Mouse (Mus musculus) spleen, embryonic (tissue): ENCODE data around the gene Lrrc15.

ENCODE experiments used
- CTCF ChIA-PET: fragments of 350-600 bp; sonication (Branson Sonifier 250); formaldehyde crosslinking; loops from one replicate; lab custom pipeline; 2022; lab: Charles Lee

The Lrrc15 gene

GRCm38 (mm10) chr16:30241623-30242022, 41.4 kb downstream of the Lrrc15 start:
- CTCF ChIA-PET, result no interaction called here

- CTCF ChIA-PET, result no interaction called here
These were observed 44.3 kb downstream of the Lrrc15 start for GRCm38 (mm10) chr16:30238791-30239190.

- CTCF ChIA-PET, result interaction anchor here (1.5 kb wide), 1 partner anchor 507 kb away, joined by 9 read pairs; no protein-coding TSS in a partner anchor
These were observed 46.9 kb downstream of the Lrrc15 start for GRCm38 (mm10) chr16:30236091-30236699.

- CTCF ChIA-PET, result interaction anchor here (0.6 to 1.5 kb wide), 6 partner anchors 25 to 608 kb away, joined by 3 to 9 read pairs (median 4); no protein-coding TSS in a partner anchor
These were observed 47.5 kb downstream of the Lrrc15 start for GRCm38 (mm10) chr16:30235577-30235976.

- CTCF ChIA-PET, result interaction anchor here (0.6 to 0.9 kb wide), 8 partner anchors 24 to 607 kb away, joined by 3 to 8 read pairs (median 4); no protein-coding TSS in a partner anchor
These were observed 48.2 kb downstream of the Lrrc15 start for GRCm38 (mm10) chr16:30234636-30235546.

GRCm38 (mm10) chr16:30234077-30234476, 49.0 kb downstream of the Lrrc15 start:
- CTCF ChIA-PET, result interaction anchor here (0.6 to 0.9 kb wide), 3 partner anchors 508 to 605 kb away, joined by 3 to 8 read pairs (median 5); no protein-coding TSS in a partner anchor

GRCm38 (mm10) chr16:30231882-30232604, 51.0 kb downstream of the Lrrc15 start:
- CTCF ChIA-PET, result no interaction called here

GRCm38 (mm10) chr16:30227352-30227751, 55.7 kb downstream of the Lrrc15 start:
- CTCF ChIA-PET, result interaction anchor here (0.5 kb wide), 1 partner anchor 81 kb away, joined by 8 read pairs; no protein-coding TSS in a partner anchor

- CTCF ChIA-PET, result no interaction called here
These were observed 61.8 kb downstream of the Lrrc15 start for GRCm38 (mm10) chr16:30221161-30221782.
